In genomic region chr3:27815201-27815695, GRCm38 (mm10) we compare ENCODE assay signal across 26 mouse cellular contexts.
"Had no signal": no experiment of that assay in that cellular context is flagged by ENCODE, and none has a peak within 500 bp of the region (broad histone marks: within the 10 kb centered on the region; RNA-seq: fewer than 3 reads in every experiment).

No protein-coding gene starts in this region.

- H3K9me3 ChIP-seq: heart, embryonic 12.5 days; hindbrain, embryonic 10.5 days; hindbrain, embryonic 12.5 days; intestine, embryonic 15.5 days; limb, embryonic 10.5 days; limb, embryonic 12.5 days; liver, embryonic 13.5 days had no signal

- H3K4me3 ChIP-seq: gastrocnemius, adult 2 months; heart, adult 2 months; heart, embryonic 12.5 days; hindbrain, embryonic 10.5 days; hindbrain, embryonic 12.5 days; intestine, embryonic 15.5 days; layer of hippocampus, adult 2 months; left cerebral cortex, adult 2 months; limb, embryonic 10.5 days; limb, embryonic 12.5 days; liver, embryonic 13.5 days had no signal

- ATAC-seq: hindbrain, embryonic 16.5 days; inflammation-experienced regulatory T-cells, adult 6 months; intestine, embryonic 15.5 days; intestine, postnatal 0 days had no signal

- H3K4me2 ChIP-seq: heart, embryonic 12.5 days; hindbrain, embryonic 12.5 days; hindbrain, embryonic 14.5 days; intestine, embryonic 15.5 days; limb, embryonic 12.5 days; liver, embryonic 11.5 days; liver, embryonic 13.5 days had no signal

- H3K36me3 ChIP-seq: heart, embryonic 12.5 days; hindbrain, embryonic 10.5 days; hindbrain, embryonic 12.5 days; intestine, embryonic 15.5 days; limb, embryonic 10.5 days; limb, embryonic 12.5 days; liver, embryonic 13.5 days had no signal

- H3K4me1 ChIP-seq: heart, embryonic 12.5 days; hindbrain, embryonic 10.5 days; hindbrain, embryonic 12.5 days; intestine, embryonic 15.5 days; limb, embryonic 10.5 days; limb, embryonic 12.5 days; liver, embryonic 13.5 days had no signal

- H3K27me3 ChIP-seq: heart, embryonic 12.5 days; hindbrain, embryonic 12.5 days; intestine, embryonic 15.5 days; limb, embryonic 12.5 days; liver, embryonic 13.5 days had no signal

- H3K27ac ChIP-seq: gastrocnemius, adult 2 months; heart, adult 2 months; hindbrain, embryonic 10.5 days; hindbrain, embryonic 12.5 days; hindbrain, embryonic 14.5 days; intestine, embryonic 15.5 days; layer of hippocampus, adult 2 months; left cerebral cortex, adult 2 months; limb, embryonic 10.5 days; limb, embryonic 12.5 days; liver, embryonic 13.5 days had no signal

- DNase-seq: gastrocnemius, adult 2 months; gastrocnemius, postnatal 10 days; gastrocnemius, postnatal 25 days; heart, adult 2 months; heart, postnatal 10 days; heart, postnatal 4 days; kidney, adult 18-20 months; kidney, adult 8-10 months; kidney, postnatal 10 days; kidney, postnatal 25 days; kidney, postnatal 4 days; liver; liver, embryonic 13.5 days had no signal

- H3K9ac ChIP-seq: heart, embryonic 12.5 days; hindbrain, embryonic 12.5 days; hindbrain, embryonic 14.5 days; intestine, embryonic 15.5 days; limb, embryonic 12.5 days; liver, embryonic 13.5 days had no signal
